Mouse (Mus musculus): Measurements from ENCODE around the gene Ttk. TPM values are rescaled to one million over a fixed set of nuclear protein-coding genes. Genes with fewer than 3 reads are reported as not detected.

Ttk gene
- polyA plus RNA-seq, 1 experiment from 2014 or later = 6.4 TPM

GRCm38 (mm10) chr9:83907017-83907416, 72.5 kb downstream of the Ttk start:
- H3K9ac ChIP-seq = no peak overlapping the region
- no peaks in the 10 kb centered on the region for H3K4me1 ChIP-seq (replicated peaks)
- H3K27ac ChIP-seq (replicated peaks) = no peak overlapping the region
- H3K27me3 ChIP-seq = no peaks in the 10 kb centered on the region
- WGBS = 78% methylated on average over 3 of the region's 3 CpGs
- no peak overlapping the region for H3K4me2 ChIP-seq
- H3K9me3 ChIP-seq = no peaks in the 10 kb centered on the region
- no peak overlapping the region for H3K4me3 ChIP-seq
- ATAC-seq (ENCODE audit: low FRiP score, low read depth) = no peak
- no peaks in the 10 kb centered on the region for H3K36me3 ChIP-seq

- Histone ChIP-seq H3K9me3 (no peaks in the 10 kb centered on the region), H3K27me3 (no peaks in the 10 kb centered on the region), H3K4me1 (replicated peaks) (no peaks in the 10 kb centered on the region), H3K36me3 (no peaks in the 10 kb centered on the region), H3K9ac (no peak overlapping the region), H3K4me2 (no peak overlapping the region), H3K4me3 (no peak overlapping the region), H3K27ac (replicated peaks) (no peak overlapping the region)
- WGBS = 89% methylated on average over 2 of the region's 2 CpGs
- no peak for ATAC-seq (ENCODE audit: low FRiP score, low read depth)
These were observed 75.3 kb downstream of the Ttk start for GRCm38 (mm10) chr9:83909836-83910235.

DNA sequence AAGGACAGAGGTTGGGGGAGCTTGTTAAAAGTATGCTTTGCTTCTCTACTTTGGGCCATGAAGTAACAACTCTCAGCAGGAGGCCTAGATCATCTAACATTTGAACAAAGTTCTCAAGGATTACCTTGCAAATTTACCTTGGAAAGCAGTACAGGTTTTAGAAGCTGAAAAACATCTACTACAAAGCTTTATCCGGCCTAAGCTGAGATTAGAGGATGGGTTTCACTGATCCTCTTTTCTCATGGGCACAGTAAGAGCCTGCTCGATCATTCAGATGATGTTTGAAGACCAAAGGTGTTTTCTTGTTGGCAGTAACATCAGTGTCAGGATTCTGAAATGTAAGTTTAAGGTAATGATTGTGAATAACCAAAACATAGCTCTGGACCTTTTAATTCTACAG, 76.4 kb downstream of the Ttk start:
- Histone ChIP-seq H3K9me3 (no peaks in the 10 kb centered on the region), H3K27me3 (no peaks in the 10 kb centered on the region), H3K9ac (no peak overlapping the region), H3K36me3 (no peaks in the 10 kb centered on the region), H3K4me2 (no peak overlapping the region), H3K4me1 (replicated peaks) (no peaks in the 10 kb centered on the region), H3K27ac (replicated peaks) (no peak overlapping the region), H3K4me3 (no peak overlapping the region)
- ATAC-seq (ENCODE audit: low FRiP score, low read depth) = no peak
- 90% methylated on average over 2 of the region's 2 CpGs for WGBS

Other genes with a start within 250 kb of the Ttk start
- 106 and 112 TPM in 2 replicates for gene Elovl4, start 28.4 kb upstream of the Ttk start, polyA plus RNA-seq (2015; fragmentation: Nextera tagmentation; extraction: Ambion mirVana)
- gene Bckdhb, start 90.5 kb downstream of the Ttk start, polyA plus RNA-seq (2015; fragmentation: Nextera tagmentation; extraction: Ambion mirVana) = 38.4 and 39.0 TPM in 2 replicates

Data from hindbrain, embryonic 15.5 days (tissue).